Mouse (Mus musculus) spleen, postnatal 10 days (tissue): Measurements from ENCODE around the gene Meltf.
"Not testable (repeated sequence)": the region's sequence is repeated elsewhere in the genome, so short reads cannot be mapped to it uniquely, and the experiment has no call there.

Experiments used
- DNase-seq, 2 experiments: peaks; one replicate each; pipeline ENCODE4 v3.0.0; 2021 to 2022; ENCODE audit warnings: low spot score in 2 of 2

The Meltf gene

GRCm38 (mm10) chr16:31933751-31934549, 55.3 kb downstream of the Meltf start, which contains the start of gene Pigz:
TSS of gene Pigz (plus strand) at chr16:31933851.
- no peak for DNase-seq

GRCm38 (mm10) chr16:31934550-31935010, 56.0 kb downstream of the Meltf start:
- DNase-seq, result no peak

- DNase-seq, result no peak
Observed at GRCm38 (mm10) chr16:31935091-31935979, 56.7 kb downstream of the Meltf start.

DNA sequence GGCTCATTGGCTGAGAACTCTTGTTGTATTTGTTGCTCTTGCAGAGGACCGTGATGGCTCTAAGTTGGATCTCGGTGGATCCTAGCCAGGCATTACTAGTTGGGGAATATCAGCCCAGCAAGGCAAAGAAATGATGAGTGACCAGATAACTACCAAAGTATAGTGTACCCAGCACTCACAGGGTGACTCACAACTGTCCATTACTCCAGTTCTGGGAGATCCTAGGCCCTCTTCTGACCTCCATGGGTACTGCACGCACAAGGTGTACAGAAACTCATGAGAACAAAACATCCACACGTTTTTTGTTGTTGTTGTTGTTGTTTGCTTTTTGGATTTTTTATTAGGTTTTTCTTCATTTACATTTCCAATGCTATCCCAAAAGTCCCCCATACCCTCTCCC, 58.0 kb downstream of the Meltf start:
- no peak for DNase-seq

- no peak for DNase-seq
Observed at GRCm38 (mm10) chr16:31938856-31939255, 60.2 kb downstream of the Meltf start.

DNA sequence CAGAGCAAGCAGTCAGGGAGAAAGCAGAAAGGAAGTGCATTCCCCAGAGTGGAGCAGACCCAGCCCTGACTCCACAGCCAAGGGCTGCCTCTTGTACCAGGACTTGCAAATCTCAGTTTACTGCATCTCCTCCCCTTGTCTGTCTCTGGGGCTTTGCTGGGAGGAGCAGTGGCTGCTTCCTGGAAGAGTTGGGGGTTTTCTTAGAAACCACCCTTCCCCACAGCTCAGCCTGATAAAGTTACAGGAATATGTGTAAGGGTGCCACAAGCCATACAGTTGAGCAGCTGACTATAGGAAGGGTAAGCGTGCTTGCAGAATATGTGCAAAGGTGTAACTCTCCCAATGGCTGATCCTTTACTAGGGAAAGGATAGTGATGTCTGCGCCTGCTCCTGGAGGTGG, 62.0 kb downstream of the Meltf start:
- no peak for DNase-seq

- peak; percentile 63 to 86 for DNase-seq
Observed at GRCm38 (mm10) chr16:31943980-31944379, 65.4 kb downstream of the Meltf start.

GRCm38 (mm10) chr16:31944698-31945255, 66.2 kb downstream of the Meltf start:
- no peak for DNase-seq

DNA sequence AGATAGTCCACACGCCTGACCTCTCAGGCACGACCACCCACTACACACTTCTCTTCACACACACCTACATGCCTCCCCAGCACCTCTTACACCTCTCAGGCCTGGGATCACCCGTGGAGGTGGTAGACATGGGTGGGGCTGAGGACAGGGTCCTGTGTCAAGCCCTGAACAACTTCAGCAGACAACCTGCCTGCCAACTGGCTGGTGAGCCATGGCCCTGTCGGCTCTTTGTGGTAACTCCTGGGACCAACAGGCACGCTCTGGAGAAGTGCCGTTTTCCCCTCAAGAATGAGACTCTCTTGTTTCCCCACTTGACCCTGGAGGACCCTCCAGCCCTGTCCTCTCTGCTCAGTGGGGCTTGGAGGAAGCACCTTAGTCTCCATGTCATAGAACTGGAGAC, 66.8 kb downstream of the Meltf start:
- no peak for DNase-seq

DNA sequence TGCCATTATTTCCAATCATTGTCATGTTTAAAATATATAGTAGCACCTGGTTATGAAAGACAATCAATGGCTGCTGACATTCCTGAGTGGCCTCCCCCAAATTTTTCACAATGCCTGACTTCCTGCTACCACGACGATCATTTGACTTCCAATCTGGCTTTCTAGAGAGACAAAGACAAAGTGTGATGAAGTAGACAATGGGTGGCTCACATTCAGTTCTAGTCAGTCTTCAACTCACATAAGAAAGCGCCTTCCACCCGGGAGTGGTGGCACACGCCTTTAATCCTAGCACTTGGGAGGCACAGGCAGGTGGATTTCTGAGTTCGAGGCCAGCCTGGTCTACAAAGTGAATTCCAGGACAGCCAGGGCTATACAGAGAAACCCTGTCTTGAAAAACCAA, 67.4 kb downstream of the Meltf start:
- DNase-seq, result not testable (repeated sequence)

GRCm38 (mm10) chr16:31947333-31947732, 68.7 kb downstream of the Meltf start:
- no peak for DNase-seq

GRCm38 (mm10) chr16:31947901-31948316, 69.3 kb downstream of the Meltf start:
- DNase-seq, result no peak

DNA sequence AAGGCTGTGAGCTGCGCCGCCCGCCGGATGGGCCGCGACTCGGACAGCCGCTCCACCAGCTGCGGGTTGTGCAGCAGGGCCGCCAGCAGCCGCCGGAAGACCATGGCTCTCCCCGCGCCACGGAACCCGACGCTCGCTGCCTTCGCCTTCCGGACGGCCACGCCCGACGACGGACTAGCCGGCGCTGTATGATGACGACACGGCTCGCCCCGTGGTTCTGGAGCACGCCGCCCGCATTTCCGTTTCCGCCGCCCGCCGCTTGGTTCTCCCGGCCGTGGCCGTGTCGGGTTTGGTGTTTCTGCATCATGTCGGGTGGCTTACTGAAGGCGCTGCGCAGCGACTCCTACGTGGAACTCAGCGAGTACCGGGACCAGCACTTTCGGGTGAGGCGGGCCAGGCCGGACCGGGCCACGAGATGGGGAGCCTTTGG, 69.8 kb downstream of the Meltf start, which contains the start of the genes 0610012G03Rik and Ncbp2:
Gene 0610012G03Rik, minus strand, starts transcription at position 150 of the 430 bp plus-strand sequence.
Gene Ncbp2, plus strand, starts transcription at position 169 of the 430 bp plus-strand sequence.
- peak; percentile 95 to 97 for DNase-seq
